Mouse (Mus musculus) cerebellum, adult 11 months (tissue): ENCODE measurements around the gene Esyt1.
"Not testable (repeated sequence)": the region's sequence is repeated elsewhere in the genome, so short reads cannot be mapped to it uniquely, and the experiment has no call there.

Source experiments
- DNase-seq: peaks from one replicate; pipeline ENCODE4 v3.0.0; 2022

The Esyt1 gene

DNA sequence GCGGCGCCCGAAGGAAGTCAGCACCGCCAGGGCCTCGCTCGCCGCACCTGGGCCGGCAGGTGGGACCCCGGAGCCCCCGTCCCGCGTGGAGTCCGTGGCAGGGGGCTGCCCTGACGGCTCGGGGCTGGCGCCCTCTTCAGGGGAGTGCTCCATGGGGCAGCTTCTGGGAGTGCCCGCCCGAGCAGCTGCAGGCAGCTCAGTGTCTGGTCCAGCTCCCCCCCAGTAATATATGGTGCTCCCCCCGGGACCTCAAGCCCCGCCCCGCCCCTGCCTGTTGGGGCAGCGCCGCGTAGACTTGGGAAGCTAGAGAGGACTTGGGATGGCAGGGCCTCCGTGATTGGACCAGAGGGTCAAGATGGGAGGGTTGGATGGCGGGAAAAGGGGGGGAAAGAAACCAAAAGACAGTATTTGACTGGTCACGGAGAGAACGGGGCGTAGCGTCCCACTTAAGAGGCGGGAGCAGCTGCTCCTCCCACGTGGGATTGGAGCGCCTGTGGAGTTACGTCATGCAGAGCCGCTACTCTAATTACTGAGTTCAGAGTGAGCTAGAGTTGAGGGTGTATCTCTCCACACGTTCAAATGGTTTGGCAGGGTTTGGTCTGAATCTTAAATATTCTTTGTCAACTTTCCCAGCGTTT lies at the start of gene Esyt1:
Esyt1 (minus strand) TSS at position 201 of the 638 bp plus-strand sequence.
- DNase-seq = peak; percentile 91

DNA sequence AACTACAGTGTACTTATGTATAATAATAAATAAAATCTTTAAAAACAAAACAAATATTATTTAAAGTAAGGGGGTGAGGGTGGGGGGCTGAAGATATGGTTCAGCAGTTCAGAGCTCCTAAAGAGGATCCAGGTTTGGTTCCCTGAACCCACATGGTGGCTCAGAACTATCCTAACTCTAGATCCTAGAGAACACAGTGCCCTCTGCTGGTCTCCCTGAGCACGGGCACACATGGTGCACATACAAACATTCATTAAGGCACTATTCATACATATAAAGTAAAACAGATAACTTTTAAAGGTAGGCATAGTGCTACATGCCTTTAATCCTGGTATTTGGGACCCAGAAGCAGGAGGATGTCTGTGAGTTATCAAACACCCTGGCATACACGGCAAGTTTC lies 49.4 kb upstream of the Esyt1 start:
- no peak for DNase-seq

DNA sequence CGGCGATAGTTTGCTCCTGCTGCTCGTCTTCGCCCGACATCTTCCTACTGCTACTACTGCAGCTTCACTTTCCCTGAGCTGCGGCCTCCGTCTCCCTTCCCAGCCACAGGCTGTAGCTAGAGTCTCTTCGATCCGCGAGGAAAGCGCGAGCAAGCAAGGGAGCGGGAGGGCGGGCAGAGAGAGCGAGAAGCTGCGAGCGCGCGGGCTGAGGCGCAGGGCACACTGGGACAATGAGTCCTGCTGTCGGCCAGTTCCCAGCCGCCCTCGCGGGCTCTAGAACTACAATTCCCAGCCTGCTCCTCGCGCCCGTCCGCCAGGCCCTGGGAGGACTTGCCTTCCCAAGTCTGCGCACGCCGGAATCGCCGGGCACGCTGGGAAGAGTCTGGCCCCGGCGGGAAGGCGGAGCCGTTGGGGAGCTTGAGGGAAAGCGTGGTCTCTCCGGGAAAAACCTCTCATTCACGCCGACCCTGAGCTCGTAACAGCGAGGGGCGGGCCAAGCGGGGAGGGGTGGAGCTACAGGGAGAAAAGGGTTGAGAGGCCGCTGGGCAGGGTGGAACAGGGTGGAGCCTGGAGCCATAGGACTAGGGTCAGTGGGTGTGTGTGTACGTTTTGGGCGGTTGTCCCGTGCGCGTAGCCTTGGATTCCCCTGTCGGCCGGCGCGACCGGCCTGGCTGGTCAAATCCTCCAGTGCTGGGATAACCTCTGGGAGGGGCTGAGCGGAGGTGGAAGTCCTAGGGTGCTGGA lies 40.3 kb upstream of the Esyt1 start, which contains the start of gene Pa2g4:
Pa2g4 (minus strand) TSS at position 200 of the 744 bp plus-strand sequence.
- DNase-seq = peak; percentile 97

DNA sequence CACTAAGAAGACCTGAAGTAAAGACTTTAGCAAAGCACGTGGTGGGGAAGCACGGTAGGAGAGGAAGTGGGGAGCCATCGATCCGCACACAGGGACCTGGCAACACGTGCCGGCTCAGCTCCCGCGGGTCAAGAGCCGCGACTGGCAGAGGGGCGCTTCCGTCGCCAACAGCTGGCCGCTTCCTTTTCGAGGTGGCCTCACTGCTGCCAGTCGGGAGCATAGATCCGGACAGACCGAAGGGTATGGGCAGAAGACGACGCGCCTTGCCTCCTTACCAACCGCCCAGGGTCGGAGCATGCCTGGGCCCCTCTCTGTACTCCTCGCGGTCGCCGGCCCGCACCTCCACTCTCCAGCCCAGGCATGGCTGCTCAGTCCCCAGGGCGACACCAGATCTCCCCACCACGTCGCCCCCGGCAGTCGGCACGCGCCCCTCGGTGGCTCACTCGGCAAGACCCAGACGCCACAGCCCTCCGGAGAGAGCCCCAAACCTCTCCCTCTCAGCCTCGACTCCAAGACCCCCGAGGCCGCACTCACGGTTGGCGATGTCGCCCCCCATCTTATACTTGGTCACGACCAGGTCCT lies 39.6 kb upstream of the Esyt1 start:
- no peak for DNase-seq

DNA sequence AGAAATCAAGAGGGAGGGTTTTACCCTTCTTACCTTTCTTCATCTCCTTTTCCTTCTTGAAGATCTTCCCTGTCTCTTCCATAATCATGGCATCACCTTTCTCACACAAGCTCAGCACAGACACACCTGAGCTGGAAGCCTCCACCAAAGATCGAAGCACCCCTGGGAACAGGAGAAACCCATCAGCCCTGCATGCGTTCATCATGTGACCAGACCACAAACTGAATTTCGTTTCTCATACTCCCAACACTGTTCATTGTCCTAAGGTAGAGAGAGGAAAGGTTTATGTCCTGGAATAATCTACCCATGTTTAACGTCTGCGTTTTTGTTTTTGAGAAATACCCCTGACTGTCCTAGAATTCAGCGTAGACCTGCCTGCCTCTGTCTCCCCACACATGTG lies 37.9 kb upstream of the Esyt1 start:
- DNase-seq = no peak

DNA sequence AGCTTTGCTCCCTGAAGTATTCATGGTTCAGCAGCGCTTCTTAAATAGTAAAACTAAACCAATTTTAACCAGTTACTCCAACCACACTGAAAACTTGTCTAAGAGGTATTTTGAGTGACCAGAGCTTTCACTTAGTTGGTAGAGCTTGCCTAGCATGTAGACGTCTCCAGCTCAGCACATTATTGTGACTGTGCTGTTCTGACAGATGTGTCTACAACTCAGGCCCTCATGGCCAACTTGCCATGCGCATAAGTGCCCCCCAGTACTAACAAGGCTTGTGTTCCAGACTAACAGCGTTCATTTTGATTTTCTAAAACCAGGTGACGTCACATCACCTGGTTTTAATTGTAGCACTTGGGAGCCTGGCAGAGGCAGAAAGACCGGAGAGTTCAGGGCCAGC lies 31.3 kb upstream of the Esyt1 start:
- no peak for DNase-seq

DNA sequence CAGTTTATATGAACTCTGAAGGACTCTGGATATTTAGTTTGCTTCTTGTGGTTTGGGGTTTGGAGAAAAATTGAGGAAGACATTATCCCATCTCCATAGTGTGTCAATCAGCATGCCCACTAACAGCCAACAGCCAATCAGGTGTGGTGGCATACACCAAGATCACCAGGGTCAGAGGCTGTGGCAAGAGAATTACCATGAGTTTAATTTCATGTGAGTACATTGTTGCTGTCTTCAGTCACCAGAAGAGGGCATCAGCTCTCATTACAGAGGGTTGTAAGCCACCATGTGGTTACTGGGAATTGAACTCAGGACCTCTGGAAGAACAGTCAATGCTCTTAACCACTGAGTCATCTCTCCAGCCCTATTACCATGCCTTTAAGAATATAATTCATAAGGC lies 30.6 kb upstream of the Esyt1 start:
- no peak for DNase-seq

- not testable (repeated sequence) for DNase-seq
Observed at GRCm38 (mm10) chr10:128555567-128555966, 29.9 kb upstream of the Esyt1 start.

DNA sequence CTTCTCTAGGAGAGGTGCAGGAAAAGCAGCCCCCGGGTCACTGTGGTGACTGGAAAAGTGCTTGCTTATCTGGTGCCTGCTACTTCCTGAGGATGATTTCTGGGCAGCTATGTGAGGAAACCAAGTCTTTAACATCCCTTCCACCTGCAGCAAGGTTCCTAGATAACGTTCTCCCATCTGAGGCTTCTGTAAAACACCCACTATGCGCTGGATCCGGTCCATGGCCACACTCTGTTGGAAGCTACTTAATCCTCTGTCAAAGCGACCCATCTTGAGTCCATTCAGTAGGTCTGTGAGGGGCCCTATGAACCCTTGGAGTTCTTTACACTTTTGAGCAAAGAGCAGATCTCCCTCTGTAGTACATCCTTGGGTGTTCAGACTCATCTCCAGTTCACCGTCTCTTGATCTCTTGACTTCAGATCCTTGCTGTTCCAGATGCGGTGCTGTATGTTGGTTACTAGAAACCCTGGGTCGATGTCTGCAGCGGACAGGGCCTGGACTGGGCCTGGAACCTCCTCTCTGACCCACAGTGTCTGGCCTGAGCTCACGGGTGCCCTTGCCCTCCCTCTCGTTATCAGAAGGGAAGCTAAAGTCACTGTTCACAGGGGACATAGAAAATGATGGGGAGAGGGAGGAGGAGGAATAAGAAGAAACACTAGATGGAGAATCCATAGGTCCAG lies 24.6 kb upstream of the Esyt1 start:
- DNase-seq = peak; percentile 49

DNA sequence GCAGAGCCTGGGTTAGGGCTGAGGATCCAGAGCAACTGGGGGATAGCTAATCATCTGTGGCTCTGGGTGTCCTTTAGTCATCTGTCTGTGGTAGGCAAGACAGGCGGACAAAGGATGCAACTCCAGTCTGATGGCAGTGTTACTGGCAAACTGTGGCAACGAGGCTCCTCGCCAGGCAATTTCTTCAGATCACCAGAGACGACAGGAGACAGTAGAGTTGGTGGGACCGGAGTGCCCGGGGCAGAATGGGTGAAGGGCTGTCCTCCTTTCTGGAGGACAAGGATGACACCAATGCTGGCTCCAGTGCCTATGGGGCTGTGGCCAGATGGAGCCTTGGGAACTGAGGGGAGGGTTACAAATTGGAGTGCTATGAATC lies 24.0 kb upstream of the Esyt1 start:
- DNase-seq = not testable (repeated sequence)

GRCm38 (mm10) chr10:128548947-128549681 lies 23.4 kb upstream of the Esyt1 start, which contains the start of gene Rpl41:
Gene Rpl41, minus strand, starts transcription at chr10:128549305.
- DNase-seq = peak; percentile 91

DNA sequence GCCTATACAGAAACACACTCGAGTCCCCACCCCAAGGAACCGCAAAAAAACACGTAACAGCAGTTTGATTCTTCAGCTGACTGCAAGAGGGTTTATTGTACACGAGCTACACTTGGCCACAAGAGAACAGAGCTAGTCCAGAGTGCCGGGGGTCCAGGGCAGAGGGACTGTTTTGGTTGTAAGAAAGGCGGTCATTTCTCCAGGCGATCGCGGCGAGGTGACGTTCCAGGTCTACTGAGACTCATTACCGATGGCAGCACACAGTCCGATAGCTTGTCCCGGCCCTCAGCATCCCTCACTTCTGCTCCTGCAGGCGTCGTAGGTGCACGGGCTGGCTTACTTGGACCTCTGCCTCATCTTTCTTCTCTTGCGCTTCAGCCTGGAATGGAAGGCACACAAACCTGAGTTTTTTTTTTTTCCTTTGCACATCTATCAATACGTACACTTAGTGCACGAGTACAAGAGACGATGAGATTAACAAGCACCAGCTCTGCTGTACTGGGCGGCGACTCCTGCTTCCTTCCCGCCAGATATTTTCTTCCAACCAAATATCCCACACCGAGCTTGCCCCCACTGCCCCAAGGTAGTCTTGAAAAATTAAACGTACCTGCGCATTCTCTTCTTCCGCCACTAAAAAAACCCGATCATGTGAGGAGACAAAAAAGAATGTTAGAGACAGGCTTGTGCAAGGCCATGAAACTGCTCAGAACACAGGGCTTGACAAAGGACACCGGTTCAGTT lies 22.6 kb upstream of the Esyt1 start:
- peak; percentile 34 for DNase-seq

DNA sequence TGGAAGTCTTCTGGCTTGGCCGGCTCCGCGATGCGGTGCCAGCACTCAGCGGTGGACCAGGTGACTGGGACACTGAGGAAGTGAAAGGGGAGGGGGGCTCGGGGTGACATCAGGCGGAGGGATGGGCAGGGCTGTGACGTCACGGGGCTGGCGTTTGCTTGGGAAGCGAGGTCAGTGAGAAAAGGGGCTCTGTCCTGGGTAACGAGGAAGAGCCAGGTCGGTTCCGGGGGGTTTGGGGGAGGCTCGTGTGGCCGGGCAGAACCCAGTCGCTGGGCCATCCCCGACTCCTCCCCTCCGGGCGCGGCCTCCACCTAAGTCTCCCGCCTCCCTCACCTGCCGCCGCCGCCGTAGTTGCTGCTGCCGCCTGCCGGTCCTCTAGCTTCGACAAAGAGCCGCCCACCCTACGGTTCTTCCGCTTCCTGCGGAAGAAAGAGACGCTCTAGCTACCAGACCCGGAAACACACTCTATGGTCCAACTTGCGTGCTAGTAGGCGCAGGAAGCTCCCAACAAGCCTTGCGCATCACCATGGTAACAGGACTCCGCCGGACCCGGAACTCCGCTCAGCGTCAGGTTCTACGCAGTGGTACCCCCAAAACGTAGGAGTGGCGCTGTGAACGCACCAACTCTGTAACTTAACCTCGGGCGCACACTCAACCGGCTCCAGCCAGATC lies 21.8 kb upstream of the Esyt1 start, which contains the start of gene Zc3h10:
Zc3h10 (minus strand) TSS at position 414 of the 672 bp plus-strand sequence.
- peak; percentile 92 for DNase-seq

DNA sequence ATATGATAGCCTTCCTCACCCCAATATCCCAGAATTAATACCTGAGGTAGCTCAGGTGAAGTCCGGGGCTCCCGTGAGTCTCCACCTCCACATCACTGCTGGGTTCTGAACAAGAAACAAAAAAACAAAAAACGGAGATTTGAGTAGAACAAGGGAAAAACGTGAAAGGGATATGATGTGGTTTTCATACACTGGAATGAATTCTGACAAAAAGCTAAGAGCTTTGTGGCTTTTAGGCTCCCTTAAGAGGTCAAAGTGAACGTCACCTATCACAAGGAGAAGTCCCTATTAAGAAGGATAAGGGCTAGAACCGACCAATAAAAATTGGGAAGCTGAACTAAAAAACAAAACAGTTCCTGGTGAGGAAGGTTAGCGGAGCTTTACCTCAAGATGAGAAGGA lies 21.1 kb upstream of the Esyt1 start:
- no peak for DNase-seq

DNA sequence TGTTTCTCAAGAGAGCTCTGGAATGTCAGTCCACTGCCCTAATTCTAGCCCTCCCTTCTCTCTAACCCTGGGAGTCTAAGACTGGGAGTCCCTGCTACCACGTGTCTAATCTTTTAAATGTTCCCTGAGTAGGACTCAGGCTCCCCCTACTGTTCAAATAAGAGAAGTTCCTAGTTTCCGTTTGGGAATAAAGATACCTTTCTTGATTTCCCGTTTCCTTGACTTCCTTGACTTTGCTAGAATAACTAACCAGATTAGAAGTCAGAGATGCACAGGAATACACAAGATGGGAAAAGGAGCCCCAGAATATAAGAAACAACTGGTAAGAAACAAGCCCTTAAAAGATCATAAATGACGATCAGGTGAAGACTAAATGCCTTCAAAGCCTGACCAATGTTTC lies 20.7 kb upstream of the Esyt1 start:
- no peak for DNase-seq

DNA sequence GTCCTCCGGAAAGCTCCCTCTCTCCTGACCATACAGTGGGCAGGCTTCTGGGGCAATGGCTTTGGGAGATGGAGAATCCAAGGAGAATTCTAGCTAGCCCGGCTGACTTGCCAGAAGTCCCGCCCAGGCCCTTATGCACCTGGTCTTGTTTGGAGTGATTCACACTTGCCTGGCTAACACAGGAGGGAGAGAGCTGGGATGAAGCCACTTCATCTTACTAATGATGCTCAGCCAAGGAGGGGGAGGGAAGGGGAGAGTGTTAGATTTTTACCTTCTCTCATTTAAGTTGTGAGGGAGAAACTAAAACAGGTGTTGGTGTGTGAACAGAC lies 19.9 kb upstream of the Esyt1 start:
- DNase-seq = no peak

DNA sequence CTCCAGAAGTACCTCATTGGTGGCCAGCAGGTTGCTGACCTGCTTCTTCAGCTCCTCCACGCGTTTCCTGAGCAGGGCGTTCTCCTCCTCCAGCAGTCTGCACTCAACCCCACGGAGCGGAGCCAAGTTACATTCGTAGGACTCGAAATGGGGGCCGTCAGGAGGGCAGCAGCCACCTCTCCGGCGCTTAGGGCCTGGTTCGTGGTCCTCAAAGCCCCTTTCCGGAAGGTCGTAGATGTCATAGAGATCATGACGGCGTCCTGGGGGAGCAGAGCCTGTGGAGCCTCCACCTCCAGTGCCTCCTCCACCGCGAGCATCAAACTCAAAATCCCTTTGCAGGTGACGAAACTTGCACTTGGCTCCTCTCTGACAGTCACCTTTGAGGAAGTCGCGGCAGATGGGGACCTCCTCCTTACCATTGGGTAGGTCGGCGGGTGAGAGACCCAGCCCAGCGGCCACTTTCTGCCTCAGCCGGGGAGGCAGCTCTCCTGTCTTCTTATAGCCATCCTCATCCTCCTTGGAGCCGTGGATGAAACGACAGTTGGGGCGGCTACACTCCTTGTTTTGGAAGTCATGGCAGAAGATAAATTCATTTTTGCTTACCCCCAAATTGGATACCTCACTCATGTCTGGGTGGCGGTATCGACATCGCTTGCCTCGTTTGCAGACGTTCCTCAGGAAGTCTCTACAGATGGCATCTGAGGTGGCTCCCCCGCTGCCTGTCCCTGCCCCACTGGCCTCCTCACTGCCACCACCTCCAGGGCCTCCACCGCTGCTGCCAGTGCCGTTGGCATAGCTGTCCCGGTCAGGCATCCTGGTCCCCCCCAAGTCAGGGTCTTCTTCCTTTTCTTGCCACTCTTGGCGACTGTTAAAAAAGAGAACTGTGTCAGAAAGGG lies 19.3 kb upstream of the Esyt1 start:
- DNase-seq = peak; percentile 31

DNA sequence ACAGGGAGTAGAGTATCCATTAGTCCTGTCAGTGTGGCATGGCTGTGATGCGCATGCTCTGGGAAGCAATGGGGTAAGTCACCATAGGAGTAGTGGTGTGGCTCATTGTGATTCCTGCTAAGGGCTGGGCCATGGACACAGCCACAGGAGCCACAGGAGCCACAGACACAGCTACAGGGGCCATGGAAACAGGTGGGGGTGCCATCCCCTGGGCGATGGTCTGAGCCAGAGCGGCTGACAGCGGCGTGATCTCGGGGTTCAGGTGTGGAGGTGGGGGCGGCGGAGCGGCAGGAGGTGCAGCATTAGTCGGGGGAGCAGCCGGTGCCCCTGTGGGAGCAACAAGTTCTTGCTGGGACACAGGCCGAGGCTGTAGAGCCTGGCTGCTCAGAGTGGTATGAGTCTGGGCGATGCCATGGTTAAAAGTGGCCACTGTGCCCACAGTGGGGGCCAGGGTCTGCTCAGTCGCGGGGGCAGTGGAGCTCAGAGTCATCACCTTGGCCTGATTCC lies 18.5 kb upstream of the Esyt1 start:
- DNase-seq = no peak

DNA sequence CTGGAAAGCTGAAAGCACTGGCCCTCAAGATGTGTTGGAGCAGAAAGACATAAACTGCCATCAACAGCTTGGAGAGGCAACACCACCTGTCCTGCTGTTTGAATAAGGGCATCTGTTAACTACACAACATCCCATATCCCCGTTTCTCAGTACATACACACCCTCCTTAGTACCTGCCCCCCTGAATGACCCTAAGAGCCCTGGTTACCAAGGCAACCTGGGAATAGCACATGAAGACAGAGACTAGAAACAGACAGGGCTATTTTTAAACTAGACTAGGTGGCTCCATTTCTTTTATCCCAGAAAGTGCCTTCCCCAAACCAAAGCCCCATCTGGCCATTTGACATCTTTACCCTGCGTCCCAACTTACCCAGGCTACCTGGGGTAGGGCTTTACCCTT lies 17.4 kb upstream of the Esyt1 start:
- DNase-seq = no peak

GRCm38 (mm10) chr10:128538340-128538870 lies 12.7 kb upstream of the Esyt1 start:
- DNase-seq = no peak
